Mouse (Mus musculus): ENCODE measurements around the gene Rab3il1.

GRCm38 (mm10) chr19:9992011-9992958 is 9.2 kb upstream of the Rab3il1 start:
- no peak for TF ChIP-seq EP300 (IDR thresholded peaks at IDR 0.05)
- TF ChIP-seq CTCF (IDR thresholded peaks at IDR 0.05), result no peak

All from lung, postnatal 0 days (tissue).